Mouse (Mus musculus): ENCODE results near the gene Psmd12.
A peak's percentile ranks its signal among the peaks of the same experiment; 100 is the strongest.
"Not testable (repeated sequence)": the region's sequence is repeated elsewhere in the genome, so short reads cannot be mapped to it uniquely, and the experiment has no call there.

The Psmd12 gene

GRCm38 (mm10) chr11:107462478-107462877 lies 16.8 kb upstream of the Psmd12 start:
- no peak for DNase-seq (ENCODE audit: low spot score)

GRCm38 (mm10) chr11:107463251-107463681 lies 16.0 kb upstream of the Psmd12 start:
- DNase-seq (ENCODE audit: low spot score), result no peak

GRCm38 (mm10) chr11:107464141-107464540 lies 15.1 kb upstream of the Psmd12 start:
- DNase-seq (ENCODE audit: low spot score), result no peak

DNA sequence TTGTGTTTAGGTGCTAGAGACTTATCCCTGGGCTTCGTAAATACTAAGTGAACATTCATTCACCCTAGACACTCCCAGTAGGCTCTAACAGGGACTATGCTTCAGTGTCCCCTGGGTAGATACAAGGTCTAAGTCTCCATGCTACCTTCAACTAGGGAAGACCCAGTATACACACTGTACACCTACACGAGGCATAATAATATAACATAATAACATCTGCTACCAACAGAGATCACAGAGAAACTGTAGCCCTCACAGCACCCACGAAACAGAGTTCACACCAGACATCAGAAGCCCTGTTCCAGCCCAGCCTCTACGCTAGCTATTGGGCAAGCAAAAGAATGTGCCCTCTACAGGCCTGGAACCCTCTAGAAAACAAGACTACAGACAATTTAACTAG lies 14.2 kb upstream of the Psmd12 start:
- no peak for DNase-seq (ENCODE audit: low spot score)

- no peak for DNase-seq (ENCODE audit: low spot score)
These were observed 13.3 kb upstream of the Psmd12 start for GRCm38 (mm10) chr11:107465969-107466368.

- no peak for DNase-seq (ENCODE audit: low spot score)
These were observed 12.5 kb upstream of the Psmd12 start for GRCm38 (mm10) chr11:107466611-107467391.

DNA sequence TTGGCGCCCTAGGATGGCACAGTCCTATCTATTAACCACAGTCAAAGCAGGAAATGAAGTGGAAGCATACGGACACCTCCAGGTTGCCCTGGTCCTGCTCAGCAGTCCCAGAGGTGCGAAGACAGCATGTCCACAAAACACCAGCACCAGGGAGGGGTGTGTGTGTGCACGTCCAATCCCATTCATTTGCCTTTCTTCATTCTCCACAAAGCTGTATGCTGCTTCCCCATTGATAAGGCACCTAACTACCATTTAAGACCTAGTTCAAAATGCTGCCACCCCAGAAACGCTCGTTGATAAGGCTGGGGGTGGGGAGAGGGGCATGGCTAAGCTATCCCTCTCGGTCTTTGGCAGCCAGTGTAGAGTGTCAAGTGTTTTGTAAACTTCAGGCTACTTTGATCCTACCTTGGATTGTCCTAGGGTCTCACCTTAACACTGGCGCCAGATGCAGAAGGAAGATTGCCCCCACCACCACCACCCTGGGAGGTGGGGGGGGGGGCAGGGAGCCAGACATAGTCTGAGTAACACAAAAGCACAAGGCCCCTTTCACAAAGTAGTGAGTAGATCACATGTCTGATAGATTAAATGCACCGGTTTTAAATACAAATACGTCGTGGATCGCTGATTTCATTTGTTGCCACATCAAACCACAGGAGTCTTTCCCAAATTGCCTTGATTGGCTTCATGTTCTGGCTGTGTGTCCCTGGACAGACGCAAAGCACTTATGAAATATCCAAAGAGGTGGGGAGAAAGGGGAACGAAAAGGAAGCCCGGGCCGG lies 10.8 kb upstream of the Psmd12 start:
- DNase-seq (ENCODE audit: low spot score), result no peak

DNA sequence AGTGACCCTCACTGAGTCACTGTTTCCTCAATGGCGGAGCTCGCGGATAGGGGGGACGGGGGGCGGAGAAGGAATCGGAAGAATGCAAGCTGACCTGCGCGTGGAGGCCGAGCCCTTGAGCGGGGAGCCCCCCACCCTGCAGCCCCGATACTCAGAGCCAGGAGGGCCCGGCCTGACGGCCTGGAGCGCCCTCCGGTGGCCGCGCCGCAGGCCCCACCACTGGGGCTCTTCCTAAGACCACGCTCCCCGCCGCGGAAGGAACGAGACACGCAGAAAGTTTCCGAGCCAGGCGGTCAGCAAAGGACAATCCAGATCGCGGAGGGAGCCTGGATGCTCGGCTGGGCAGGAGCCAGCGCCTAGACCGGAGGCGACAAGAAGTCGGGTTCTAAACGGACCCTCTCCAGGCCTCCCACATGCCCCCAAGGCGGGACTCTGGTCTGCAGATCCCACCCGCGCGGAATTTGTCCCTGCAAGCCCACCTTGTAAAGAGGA lies 10.2 kb upstream of the Psmd12 start:
- DNase-seq (ENCODE audit: low spot score), result peak; percentile 73

GRCm38 (mm10) chr11:107469523-107470371 lies 9.5 kb upstream of the Psmd12 start:
- DNase-seq (ENCODE audit: low spot score), result peak; percentile 64

DNA sequence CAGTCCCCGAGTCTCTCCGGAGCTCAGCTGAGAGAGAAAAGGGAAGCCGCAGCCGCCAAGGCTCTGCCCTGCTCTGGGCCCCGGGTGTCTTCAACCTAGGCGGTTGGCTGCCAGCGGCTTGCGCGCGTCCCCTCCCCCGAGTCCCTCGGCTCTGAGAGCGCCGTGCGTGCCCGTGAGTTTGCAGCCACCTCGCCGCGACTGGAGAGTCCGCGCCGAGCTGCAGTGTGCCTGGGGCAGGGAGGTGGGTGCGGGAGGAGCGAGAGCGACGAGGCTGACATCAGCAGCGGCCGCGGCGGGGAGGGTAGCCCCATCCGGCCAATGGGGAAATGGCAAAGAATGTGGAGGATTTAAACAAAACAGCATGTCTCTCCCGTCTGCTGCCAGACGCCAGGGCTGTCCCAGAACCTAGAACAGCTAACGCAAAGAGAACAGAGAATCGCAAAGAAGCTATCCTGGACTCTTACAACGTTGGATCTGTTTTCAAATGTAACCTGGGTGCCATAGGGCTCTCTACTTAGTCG lies 8.7 kb upstream of the Psmd12 start, which contains the start of gene Pitpnc1:
Gene Pitpnc1, minus strand, starts transcription at position 179 of the 521 bp plus-strand sequence.
- DNase-seq (ENCODE audit: low spot score), result peak; percentile 71

DNA sequence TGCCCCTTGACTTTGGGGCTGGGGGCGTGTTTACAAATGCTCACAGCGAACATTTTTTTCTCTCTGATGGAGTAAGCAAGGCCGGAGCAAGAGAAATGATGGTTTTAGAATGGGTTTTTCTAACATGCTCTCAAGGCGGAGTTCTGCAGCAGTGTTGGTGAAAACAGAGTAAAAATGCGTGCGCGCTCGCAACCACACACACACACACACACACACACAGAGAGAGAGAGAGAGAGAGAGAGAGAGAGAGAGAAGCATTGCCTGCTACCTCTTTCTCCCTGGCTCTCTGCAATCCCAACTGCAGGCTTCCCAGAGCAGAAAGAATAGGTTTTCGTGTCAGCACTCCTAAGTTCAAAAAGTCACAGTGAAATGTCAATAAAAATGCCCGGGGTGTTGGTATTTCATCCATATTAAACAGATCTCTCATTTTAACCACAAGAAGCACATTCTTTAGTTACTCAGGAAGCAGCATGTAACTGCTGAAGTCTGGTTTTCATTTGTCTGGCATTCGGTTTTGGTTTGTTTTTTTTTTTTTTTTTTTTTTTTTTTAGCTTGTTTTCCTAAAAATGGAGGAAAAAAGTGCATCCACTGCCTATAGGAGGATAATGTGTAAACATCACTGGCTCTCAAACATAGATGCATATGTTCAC lies 8.1 kb upstream of the Psmd12 start:
- no peak for DNase-seq (ENCODE audit: low spot score)

DNA sequence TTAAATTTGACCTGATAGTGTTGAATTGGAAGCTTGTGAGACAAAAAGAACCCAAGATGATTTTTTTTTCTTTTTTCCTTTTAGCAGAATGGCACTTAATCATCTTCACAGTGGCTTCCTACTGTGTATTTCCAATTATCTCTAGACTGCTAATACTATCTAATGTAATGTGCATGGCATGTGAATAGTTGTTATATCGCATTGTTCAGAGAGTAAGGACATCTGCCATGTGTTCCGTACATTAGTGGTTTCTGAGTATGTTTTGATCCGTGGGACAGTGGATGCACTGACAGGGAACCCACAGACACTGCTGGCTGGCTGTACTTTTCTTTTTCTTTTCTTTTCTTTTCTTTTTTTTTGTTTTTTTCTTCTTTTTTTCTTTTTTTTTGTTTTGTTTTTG lies 7.0 kb upstream of the Psmd12 start:
- no peak for DNase-seq (ENCODE audit: low spot score)

GRCm38 (mm10) chr11:107473137-107473820 lies 6.0 kb upstream of the Psmd12 start:
- DNase-seq (ENCODE audit: low spot score), result no peak

GRCm38 (mm10) chr11:107479862-107480203 lies 549 bp downstream of the Psmd12 start:
- no peak for DNase-seq (ENCODE audit: low spot score)

GRCm38 (mm10) chr11:107484341-107484740 lies 5.1 kb downstream of the Psmd12 start:
- DNase-seq (ENCODE audit: low spot score), result no peak

- DNase-seq (ENCODE audit: low spot score), result no peak
These were observed 23.5 kb downstream of the Psmd12 start for GRCm38 (mm10) chr11:107502801-107503200.

DNA sequence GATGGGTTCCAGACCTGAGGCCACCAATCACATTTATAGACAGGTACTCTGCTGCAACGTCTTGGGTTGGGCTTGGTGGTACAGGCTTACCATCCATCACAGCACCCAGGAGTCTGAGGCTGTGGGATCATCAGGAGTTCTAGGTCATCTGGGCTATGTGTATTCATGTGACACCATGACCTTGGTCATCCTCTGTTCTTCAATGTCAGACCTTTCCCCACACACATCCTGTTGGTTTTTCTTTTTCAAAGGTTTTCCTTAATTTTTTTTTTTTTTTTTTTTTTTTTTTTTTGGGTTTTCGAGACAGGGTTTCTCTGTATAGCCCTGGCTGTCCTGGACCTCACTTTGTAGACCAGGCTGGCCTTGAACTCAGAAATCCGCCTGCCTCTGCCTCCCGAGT lies 25.1 kb downstream of the Psmd12 start:
- not testable (repeated sequence) for DNase-seq (ENCODE audit: low spot score)

- no peak for DNase-seq (ENCODE audit: low spot score)
These were observed 27.0 kb downstream of the Psmd12 start for GRCm38 (mm10) chr11:107506260-107506659.

GRCm38 (mm10) chr11:107509631-107510338 lies 30.5 kb downstream of the Psmd12 start:
- DNase-seq (ENCODE audit: low spot score), result no peak
